Mouse (Mus musculus) regulatory T cell (primary cell): ENCODE data around the gene Gm49318.

Experiments
- in situ Hi-C: fragments of 300-600 bp; cut with MboI, MseI; formaldehyde crosslinking; loops from one replicate; pipeline ENCODE4 v1.15.1; 2025; ENCODE audit warnings: high pct_unique_total_duplicates

Gm49318 gene

DNA sequence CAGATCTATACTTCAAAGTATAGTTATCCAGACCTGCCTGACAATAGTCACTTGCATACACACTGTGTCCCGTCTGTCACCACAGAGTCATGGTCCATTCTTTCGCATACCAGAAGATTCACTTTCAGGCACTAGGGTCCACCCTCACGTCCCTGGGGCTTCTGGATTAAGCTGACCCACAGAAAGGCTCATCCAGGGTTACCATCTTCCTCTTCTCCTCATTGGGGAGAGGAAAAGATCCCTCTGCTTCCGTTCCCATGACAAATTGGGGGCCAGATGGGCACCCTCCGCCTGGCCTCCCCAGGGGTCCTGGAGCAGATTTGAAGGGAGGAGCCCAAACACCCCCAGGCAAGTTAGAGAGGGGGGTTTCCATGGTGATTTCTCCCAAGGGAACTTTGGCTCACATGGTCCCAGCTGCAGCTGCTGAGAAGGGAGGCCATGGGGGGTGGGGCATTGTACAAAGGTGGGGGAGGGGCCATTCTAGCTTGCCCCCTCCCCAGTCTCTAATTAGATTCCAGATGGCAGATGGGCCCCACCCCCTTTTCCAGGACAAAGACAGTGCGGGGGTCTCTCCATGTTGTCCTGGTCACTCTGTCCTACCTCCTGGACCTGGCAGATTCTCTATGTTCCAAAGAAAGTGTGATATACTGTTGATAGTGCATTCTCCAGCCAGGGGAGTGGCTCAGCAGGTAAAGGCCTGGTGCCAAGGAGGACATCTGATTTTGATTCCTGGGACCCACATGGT is 35.6 kb downstream of the Gm49318 start:
- in situ Hi-C loops: no loop called here

DNA sequence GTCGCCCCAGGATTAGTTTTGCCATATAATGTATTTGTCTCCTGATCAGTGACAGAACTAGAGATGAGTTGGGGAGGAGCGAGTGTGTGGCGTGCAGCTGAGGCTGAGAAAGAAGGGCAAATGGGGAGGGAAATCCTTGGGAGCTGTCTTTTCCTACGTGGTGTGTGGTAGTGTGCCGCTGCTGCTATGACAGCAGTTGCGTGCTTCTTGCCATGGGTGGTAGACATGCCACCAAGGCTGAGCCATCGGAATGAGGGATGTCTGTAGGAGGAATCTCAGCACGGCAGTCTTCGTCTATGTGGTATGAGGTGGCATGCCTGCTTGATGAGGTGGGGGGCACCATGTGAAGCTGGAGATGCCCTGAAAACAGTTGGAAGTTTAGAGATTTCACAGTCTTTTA is 40.7 kb downstream of the Gm49318 start:
- in situ Hi-C loops: no loop called here

DNA sequence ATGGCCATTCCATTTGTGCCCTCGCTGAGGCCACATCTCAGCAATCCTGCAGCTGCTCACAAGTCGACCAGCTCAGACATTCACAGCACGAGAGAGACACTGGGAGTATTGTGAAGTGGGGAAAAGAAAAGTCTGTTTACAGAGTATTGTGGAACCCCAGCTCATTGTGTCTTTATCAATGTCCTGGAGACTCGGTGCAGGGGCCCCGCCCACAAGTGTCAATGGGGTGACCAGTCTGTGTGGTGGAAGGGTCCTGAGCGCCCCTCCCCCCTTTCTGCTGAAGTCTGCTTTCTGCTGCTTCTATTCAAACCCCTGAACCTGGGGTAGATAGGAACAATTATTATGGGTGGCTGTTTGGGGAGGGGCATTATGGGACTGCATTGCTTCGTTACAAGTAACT is 42.6 kb downstream of the Gm49318 start:
- in situ Hi-C loops: no loop called here

DNA sequence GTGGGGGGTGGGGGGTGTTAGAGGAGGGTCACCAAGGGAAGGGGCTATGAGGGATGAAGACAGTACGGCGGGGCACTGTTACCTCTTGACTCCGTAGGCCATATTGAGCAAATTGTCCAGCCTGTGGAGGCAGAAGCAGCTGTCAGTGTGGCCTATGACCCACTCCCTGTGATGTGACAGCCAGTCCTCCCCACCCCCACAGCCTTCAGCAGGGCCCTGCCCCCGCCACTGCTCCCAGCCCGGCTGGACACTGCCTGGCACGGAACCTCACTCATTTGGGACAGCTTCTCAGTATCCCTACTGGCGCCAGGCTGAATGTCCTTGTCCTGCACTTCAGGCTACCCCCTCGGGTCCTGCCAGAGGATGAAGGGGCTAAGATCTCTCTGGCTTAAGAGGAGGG is 46.5 kb downstream of the Gm49318 start:
- in situ Hi-C loops: no loop called here

DNA sequence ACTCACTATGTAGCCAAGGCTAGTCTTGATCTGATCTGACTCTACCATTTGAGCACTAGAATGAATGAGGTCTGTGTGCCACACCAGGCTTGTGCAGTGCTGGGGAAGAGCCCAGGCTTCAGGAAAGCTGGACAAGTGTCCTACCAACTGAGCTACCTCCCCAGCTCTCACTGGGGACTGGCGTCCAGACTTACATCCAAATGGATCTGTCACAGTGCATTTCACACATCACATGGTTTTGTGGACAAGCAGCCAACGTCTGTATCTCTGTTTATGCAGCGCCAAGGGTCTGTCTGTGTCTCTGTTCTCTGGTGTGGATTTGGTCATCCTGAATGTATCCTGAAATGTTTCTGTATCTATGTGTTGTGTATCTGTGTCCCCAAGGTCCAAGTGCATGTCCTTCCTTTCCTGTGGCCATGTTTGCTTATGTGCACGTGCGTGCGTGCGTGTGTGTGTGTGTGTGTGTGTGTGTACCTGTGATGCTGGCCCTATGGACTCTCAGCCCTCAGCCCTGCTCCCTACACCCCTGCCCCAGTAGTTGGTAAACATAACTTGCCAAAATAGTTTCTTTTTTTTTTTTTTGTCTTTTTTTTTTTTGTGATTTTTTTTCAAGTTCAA is 53.7 kb downstream of the Gm49318 start:
- in situ Hi-C loops: no loop called here

- in situ Hi-C loops: no loop called here
Measured at GRCm38 (mm10) chr9:22016245-22016644, 54.8 kb downstream of the Gm49318 start.

- in situ Hi-C loops: no loop called here
Measured at GRCm38 (mm10) chr9:22012731-22013130, 58.3 kb downstream of the Gm49318 start.

DNA sequence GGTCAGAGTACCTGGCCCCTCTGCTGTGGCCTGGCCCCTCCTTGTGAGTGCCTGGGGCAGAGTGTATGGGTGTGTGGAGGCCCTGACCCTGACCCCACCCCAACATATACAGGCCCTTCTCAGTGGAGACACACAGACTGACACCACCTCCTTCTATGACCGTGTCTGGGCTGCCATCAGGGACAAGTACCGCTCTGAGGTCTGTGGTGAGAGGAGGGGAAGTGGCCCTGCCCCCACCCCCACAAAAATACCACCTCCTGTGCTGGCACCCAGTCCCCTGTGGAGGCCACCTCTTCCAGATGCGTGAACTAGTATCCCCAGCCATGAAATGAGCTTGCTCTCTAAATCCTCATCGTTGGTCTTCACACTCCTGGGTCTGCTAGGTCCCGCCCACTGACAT is 60.0 kb downstream of the Gm49318 start:
- in situ Hi-C loops: no loop called here

- in situ Hi-C loops: loop anchor here (5.0 kb wide), 1 partner anchor 87 kb away; the partner anchor contains the start of gene Rab3d
Measured at GRCm38 (mm10) chr9:22004546-22004945, 66.5 kb downstream of the Gm49318 start.

- in situ Hi-C loops: loop anchor here (5.0 kb wide), 1 partner anchor 86 kb away; the partner anchor contains the start of gene Rab3d
Measured at GRCm38 (mm10) chr9:22003163-22003554, 67.9 kb downstream of the Gm49318 start.

DNA sequence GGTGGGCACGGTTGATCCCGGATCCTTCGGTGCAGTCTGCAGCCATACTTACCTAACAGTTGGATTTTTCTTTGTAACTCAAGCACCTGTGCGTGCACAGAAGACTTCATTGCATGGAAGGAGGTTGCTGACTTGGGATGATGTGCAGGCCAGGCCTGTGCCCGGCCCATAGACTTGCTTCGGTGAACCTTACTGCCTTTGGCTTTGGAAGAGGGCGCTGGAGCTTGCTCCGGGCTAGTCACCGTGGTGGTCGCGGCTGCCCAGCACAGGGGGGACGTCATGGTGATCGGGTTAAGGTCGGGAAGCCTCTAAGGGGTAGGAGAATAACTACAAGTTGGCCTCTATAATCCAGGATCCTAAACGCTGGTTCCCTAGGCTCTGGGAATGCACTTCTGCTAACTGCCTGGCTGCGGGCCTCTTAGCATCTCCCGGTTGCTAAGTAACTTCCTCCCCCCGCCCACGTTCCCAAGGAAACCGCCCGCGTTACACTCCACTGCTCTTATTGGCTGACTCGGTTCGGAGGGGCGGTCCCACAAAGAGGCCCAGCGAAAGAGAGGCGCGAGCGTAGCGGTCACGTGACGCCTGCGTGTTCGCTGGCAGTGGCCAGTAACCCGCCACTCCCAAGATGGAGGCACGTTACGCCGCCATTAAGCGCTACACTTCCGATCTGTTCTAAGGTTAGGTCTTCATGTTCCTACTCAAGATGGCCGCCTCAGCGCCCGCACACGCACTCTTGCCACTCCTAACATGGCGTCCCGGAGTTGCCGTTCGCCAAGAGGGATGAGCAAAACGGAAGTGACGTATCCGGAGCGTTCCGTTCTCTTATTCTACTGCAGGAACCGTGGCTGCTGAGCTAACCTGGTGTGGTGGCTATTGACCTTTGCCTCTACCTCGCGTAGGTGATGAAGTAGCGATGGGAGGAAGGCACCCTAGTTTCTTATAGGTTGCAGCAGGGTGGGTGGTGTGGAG is 68.6 kb downstream of the Gm49318 start, which contains the start of the genes Ccdc151 and Prkcsh:
Ccdc151 (minus strand) TSS at position 441 of the 969 bp plus-strand sequence.
Prkcsh (plus strand) TSS at position 613 of the 969 bp plus-strand sequence.
- in situ Hi-C loops: loop anchor here (5.0 kb wide), 1 partner anchor 85 kb away; the partner anchor contains the start of gene Rab3d

GRCm38 (mm10) chr9:22001633-22002032 is 69.4 kb downstream of the Gm49318 start:
- in situ Hi-C loops: loop anchor here (5.0 kb wide), 1 partner anchor 84 kb away; the partner anchor contains the start of gene Rab3d

DNA sequence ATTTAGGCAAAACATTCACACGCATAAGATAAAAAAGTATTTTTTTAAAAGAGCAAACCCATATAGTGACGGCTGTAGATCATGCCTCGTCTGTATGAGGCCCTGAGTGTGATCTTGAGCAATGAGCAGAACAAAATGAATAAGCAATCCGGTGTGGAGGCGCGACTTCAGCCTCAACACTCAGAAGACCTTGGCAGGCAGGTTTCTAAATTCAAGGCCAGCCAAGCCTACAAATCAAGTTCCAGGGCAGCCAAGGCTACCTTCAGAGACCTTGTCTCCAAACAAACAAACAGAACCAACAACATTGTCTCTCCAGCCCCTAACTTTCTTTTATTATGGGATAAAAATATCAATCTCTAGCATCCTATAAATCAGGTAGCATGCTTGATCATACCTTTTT is 70.8 kb downstream of the Gm49318 start:
- in situ Hi-C loops: loop anchor here (5.0 kb wide), 1 partner anchor 83 kb away; the partner anchor contains the start of gene Rab3d

- in situ Hi-C loops: no loop called here
Measured at GRCm38 (mm10) chr9:21996178-21996867, 74.7 kb downstream of the Gm49318 start.

GRCm38 (mm10) chr9:21992227-21992626 is 78.8 kb downstream of the Gm49318 start:
- in situ Hi-C loops: no loop called here

DNA sequence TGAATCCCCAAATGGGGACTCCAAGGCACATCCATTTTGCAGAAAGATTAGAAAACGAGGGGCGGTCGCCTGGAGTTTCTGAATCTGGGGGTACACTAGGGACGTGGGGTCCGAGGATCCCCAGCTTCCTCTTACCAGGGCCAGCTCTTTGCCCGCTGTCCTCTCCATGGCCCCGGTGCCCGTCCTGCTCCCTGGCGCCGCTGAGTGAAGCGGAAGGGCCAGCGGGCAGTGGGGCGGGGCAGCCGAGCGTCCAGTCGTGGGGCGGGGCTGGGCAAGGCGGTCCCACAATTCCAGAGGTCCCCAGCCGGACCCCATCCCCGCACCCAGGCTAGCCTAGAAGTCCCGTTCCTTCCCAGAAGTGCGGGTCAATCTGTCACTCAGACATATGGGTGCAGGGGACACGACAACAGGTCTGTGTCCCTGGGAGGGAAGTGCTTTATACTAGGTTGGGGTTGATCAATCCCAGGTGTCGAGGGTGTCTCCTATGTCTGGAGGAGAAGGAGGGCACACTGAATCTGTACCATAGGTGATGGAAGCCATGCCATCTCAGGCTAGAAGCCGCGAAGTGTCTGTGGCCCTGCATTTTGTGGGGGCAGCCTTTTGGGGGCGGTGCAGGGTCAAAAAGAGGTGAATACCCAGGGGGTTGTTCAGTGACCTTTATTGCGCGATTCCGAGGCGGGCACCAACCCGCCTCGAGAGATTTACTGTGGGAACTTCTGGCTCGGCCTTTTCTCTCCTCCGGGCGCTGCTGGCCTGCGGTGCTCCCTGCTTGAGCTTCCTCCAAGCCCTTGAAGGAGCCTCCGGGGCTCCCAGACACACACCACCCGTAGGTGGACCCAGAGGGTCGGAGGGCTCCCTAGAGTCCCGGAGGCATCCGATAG is 81.6 kb downstream of the Gm49318 start, which contains the start of gene Rgl3:
Rgl3 (minus strand) TSS at position 217 of the 881 bp plus-strand sequence.
- in situ Hi-C loops: no loop called here

DNA sequence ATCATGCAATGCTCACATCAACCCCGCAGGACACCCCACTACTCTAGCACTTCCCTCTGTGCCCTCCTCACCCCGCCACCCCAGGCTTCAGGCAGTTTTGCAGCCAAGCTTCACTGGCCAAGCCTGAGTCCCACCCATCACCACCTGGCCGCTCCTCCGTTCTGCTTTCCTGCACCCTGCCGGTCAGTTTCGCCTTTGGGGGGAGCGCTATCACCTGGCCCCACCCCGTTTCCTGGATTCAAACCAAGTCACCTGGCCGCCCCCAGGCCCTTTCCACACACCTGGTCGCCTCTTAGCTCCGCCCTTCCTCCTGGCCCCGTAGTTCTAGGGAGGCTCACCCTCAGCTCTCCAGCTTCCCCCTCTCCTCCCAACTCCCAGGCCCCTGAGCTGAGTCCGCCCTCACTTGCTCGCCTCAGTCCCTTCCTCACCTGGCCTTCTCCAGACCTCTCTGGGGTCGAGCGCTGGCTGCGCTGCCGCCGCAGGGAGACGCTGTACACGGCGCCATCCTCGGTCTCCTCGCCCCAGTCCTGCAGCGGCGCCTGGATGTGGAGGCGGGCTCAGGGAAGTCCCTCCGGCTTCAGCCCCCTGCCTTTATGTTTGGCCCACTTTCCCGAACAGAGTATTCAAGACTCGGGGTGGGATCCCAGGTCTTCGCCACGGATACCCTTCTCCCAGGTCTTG is 82.5 kb downstream of the Gm49318 start:
- in situ Hi-C loops: no loop called here

DNA sequence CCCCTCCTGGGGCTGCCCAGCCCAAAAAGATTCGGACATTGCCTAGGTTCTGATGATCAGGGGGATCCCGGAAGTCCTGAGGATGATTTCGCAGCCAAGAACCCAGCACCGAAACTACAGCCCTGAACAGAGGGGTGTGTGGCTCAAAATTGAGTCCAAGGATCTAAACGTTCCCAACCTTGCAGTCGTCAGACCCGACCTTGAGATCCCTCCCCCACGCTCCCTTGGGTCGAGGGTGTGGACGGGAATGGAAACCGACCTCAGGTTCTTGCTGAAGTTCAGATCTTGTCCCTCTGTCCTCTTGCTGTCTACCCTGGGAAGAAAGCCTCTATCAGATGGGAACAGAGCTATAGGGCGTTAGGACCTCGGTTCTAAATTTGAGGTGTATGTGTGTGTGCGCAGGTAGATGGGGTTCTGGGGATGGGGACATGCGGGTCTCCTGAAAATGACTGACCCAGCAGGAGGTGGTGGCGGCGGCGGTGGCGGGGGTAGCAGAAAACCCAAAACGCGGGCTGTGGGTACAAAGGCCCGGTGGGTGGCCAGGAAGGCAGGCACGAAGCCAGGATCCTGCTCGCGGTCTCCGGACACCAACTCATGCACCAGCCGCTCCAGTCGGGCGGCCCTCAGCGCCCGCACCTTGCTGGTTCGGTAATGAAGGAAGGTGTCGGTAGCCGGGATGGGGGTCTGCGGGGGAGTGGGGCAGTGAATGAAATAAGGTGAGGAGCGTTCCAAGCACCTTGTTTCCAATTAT is 83.3 kb downstream of the Gm49318 start:
- in situ Hi-C loops: no loop called here
